Mouse (Mus musculus): ENCODE data around the gene Cyp2c66. TPM values are rescaled to one million over a fixed set of nuclear protein-coding genes. Genes with fewer than 3 reads are reported as not detected.
"Not testable (repeated sequence)": the region's sequence is repeated elsewhere in the genome, so short reads cannot be mapped to it uniquely, and the experiment has no call there.

Gene Cyp2c66
- polyA plus RNA-seq (2012; rRNA removed): not detected in 2 replicates

- Histone ChIP-seq H3K4me1 (ENCODE audit: control insufficient read depth, insufficient read depth, low read length) (no peaks in the 10 kb centered on the region), H3K27ac (ENCODE audit: insufficient read depth, low read length) (no peak within 1 kb of the TSS), H3K4me3 (ENCODE audit: insufficient read depth, low read length) (no peak within 1 kb of the TSS)
- TF ChIP-seq POLR2A (IDR thresholded peaks at IDR 0.05; ENCODE audit: extremely low read depth, insufficient read depth, low read length): no peak
Observed at GRCm38 (mm10) chr19:39113644-39114043, at the start of gene Cyp2c66. Gene Cyp2c66 (plus strand): TSS chr19:39113898.

GRCm38 (mm10) chr19:39098779-39099178 is 14.9 kb upstream of the Cyp2c66 start:
- not testable (repeated sequence) for H3K27ac ChIP-seq (ENCODE audit: insufficient read depth, low read length); H3K4me3 ChIP-seq (ENCODE audit: insufficient read depth, low read length)

GRCm38 (mm10) chr19:39156836-39157235 is 43.1 kb downstream of the Cyp2c66 start:
- not testable (repeated sequence) for H3K4me3 ChIP-seq (ENCODE audit: insufficient read depth, low read length); H3K27ac ChIP-seq (ENCODE audit: insufficient read depth, low read length); H3K4me1 ChIP-seq (ENCODE audit: control insufficient read depth, insufficient read depth, low read length)

More at GRCm38 (mm10) chr19:39098779-39099178, 14.9 kb upstream of the Cyp2c66 start:
- H3K4me1 ChIP-seq (ENCODE audit: control insufficient read depth, insufficient read depth, low read length): not testable (repeated sequence)

Other genes with a start within 250 kb of the Cyp2c66 start
- 1.9 and 2.2 TPM in 2 replicates for gene Hells, start 183.0 kb upstream of the Cyp2c66 start, polyA plus RNA-seq (2012; rRNA removed)
- not detected in 2 replicates for gene Cyp2c55, start 106.9 kb upstream of the Cyp2c66 start, polyA plus RNA-seq (2012; rRNA removed)
- not detected in 2 replicates for gene Cyp2c65, start 52.9 kb upstream of the Cyp2c66 start, polyA plus RNA-seq (2012; rRNA removed)
- not detected in 2 replicates for gene Cyp2c29, start 155.5 kb downstream of the Cyp2c66 start, polyA plus RNA-seq (2012; rRNA removed)